Mouse (Mus musculus) midbrain, embryonic 16.5 days (tissue): ENCODE results near the gene Pira2. TPM values are rescaled to one million over a fixed set of nuclear protein-coding genes. Genes with fewer than 3 reads are reported as not detected.

Experiments used
- polyA plus RNA-seq: library from polyadenylated mRNA; unstranded; fragments of >200 nt; fragmentation: Nextera tagmentation; extraction: Ambion mirVana; gene quantifications from 2 replicates; pipeline ENCODE4 v1.2.1, GENCODE M21; 2015

Gene Pira2
- polyA plus RNA-seq, 1 experiment from 2014 or later, result not detected

Other genes starting within 250 kb of the Pira2 start
- 0.43 and 0.72 TPM in 2 replicates for gene Oscar, start 228.9 kb downstream of the Pira2 start, polyA plus RNA-seq
- gene Ndufa3, start 227.7 kb downstream of the Pira2 start, polyA plus RNA-seq, result 375 and 400 TPM in 2 replicates
- 31.8 and 37.2 TPM in 2 replicates for gene Tfpt, start 215.1 kb downstream of the Pira2 start, polyA plus RNA-seq
- 86.7 and 89.1 TPM in 2 replicates for gene Prpf31, start 215.1 kb downstream of the Pira2 start, polyA plus RNA-seq
- gene Cnot3, start 199.8 kb downstream of the Pira2 start, polyA plus RNA-seq, result 37.4 and 38.9 TPM in 2 replicates
- 12.6 and 13.2 TPM in 2 replicates for gene Leng1, start 179.2 kb downstream of the Pira2 start, polyA plus RNA-seq
- 4.5 and 4.9 TPM in 2 replicates for gene Tmc4, start 167.5 kb downstream of the Pira2 start, polyA plus RNA-seq
- 262 and 285 TPM in 2 replicates for gene Tsen34, start 152.2 kb downstream of the Pira2 start, polyA plus RNA-seq
- gene Mboat7, start 151.5 kb downstream of the Pira2 start, polyA plus RNA-seq, result 102 and 118 TPM in 2 replicates
- gene Rps9, start 141.1 kb downstream of the Pira2 start, polyA plus RNA-seq, result 646 and 689 TPM in 2 replicates
- gene Pirb, start 124.7 kb downstream of the Pira2 start, polyA plus RNA-seq, result 0.23 and 0.31 TPM in 2 replicates
- not detected in 2 replicates for gene Gm15448, start 19.4 kb downstream of the Pira2 start, polyA plus RNA-seq
- not detected in 2 replicates for gene Gm14548, start 53.1 kb upstream of the Pira2 start, polyA plus RNA-seq
- not detected in 2 replicates for gene Lilra6, start 70.5 kb upstream of the Pira2 start, polyA plus RNA-seq
- gene Lair1, start 218.2 kb upstream of the Pira2 start, polyA plus RNA-seq, result 1.7 and 1.9 TPM in 2 replicates